Mouse (Mus musculus) frontal cortex, postnatal 14 days (tissue): ENCODE measurements around the gene Bpifb4.

ENCODE experiments used
- DNase-seq, 2 experiments: peaks; one replicate each; pipeline ENCODE4 v3.0.0; 2022; ENCODE audit warnings: low spot score in 2 of 2

Gene Bpifb4

DNA sequence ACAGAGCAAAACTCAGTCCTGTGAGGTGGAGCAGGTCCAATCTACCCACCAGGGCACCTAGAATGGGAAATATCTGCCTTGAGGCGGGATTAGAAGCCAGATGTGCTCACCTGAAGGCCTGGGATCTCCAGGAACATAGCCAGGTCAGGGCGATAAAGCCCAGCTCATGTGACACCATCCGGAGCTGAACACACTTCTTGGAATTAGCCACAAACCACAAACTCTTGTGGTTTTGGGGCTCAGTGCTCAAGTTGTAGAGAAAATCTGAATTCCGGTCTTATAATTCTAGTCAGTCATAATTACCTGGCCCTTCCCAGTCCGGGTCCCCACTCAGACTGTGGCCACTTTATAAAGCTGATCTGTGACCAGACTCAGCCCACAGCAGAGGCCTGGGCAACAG is at the start of gene Bpifb4:
Gene Bpifb4 (plus strand): TSS at position 370 of the 400 bp plus-strand sequence.
- DNase-seq = no peak

DNA sequence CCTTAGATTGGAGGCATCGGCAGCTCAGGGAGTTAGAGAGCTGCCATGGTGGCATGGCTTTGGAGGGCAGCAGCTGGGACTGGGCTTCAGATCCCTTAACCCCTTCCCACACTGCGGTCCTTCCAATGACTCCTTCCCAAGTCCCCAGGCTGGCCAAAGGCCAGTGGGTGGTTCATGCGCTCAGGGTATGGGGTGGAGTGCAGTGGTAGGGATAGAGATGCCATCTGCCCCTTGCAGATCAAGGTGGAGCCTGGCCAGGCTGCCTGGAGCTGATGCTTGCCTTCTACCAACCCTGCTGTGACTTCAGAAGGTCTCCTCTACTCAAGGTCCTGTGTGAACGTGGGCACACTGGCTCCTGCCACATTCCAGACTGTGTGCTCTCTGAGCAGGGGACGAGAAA is 38.9 kb upstream of the Bpifb4 start:
- DNase-seq = no peak

DNA sequence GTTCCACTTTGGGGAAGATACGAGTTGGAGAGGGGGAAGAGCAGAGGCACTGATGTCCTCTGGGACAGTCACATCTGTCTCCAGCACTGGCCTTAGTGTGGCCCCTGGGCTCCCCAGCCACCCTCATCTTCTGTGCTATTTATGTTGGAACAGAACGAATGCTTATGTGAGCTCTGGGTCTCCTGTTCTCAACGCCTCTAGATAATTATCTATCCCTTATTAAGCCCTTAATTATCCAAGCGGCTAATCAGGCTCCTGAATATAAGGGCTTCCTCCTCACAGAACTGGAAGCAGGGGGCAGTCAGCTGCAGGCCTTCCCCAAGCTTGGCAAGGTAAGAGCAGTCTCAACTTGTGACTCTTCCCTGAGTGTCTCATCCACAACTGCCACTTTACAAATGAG is 37.9 kb upstream of the Bpifb4 start, which contains the start of gene Bpifb6:
Gene Bpifb6 (plus strand): TSS at position 301 of the 400 bp plus-strand sequence.
- no peak for DNase-seq

DNA sequence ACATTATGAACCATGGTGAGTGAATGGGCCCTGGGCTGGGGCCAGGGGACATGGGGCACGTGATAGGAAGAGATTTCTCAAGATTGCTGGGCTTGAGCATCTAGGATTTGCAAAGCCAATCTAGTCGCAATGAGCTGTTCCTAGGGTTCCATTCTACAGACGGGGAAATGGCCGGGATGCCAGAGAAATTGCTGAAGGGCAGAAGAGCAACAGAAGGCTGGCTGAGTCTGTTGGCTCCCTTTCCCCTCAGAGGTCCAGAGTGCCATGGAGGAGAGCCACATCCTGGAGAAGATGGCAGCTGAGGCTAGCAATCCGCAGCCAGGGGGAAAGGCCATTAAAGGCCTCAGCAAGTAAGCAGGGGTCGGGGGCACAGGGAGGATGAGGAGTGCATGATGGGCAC is 35.3 kb upstream of the Bpifb4 start:
- DNase-seq = no peak

DNA sequence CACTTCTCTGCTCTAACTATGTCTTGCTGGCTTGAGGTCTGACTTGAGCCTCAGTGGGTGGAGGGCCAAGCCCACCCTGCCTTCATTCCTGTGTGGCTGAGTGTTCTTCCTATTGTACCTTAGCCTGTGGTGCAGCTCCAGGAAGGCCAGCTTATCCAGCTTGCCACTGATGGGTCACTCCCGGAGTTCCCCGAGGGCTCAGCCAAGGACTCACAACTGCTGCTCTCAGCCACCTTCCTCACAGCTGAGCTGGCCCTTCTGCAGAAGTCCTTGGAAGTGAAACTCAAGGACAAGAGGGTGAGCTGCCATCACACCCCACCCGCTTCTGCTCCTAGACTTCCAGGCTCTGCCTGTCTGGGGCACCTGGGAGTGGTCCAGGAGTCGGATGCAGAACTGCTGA is 31.4 kb upstream of the Bpifb4 start:
- DNase-seq = no peak

DNA sequence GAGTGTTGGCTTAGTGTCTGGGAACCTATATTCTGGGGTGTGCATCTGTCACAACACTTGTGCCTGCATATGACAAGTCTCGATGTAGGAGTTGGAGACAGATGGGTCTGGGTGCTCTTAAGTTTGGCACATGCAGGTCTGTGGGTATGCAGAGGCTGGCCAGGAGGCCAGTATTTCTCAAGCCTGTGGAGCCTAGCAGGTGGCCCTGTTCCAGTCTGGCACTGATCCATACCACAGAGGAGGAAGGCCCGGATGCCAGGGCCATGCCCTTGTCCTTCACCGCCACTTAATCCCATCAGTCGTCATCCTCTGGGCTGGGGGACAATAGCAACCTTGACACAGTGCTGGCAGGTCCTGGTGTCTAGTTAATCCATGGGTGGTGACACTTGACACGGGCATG is 23.9 kb upstream of the Bpifb4 start:
- no peak for DNase-seq

DNA sequence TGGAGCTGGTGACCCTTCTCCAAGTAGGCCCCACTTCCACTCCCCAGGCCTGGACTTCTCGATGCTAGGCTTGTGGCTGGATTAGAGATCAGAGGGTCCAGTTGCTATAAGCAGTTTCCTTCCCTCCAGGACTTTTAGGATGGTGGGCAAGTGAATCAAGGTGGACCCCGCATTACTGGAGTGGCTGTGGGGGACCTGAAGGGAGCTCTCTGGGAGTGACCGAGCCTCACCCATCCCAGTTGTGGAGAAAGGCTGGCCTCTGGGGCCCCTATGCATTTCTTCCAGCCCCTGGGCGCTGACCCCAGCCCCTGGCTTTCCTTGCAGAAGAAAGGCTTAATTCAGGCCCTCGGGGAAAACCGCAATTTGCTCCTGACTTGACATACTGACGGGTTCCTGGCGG is 20.1 kb upstream of the Bpifb4 start, which contains the start of gene Bpifb3:
Gene Bpifb3 (plus strand): TSS at position 301 of the 400 bp plus-strand sequence.
- no peak for DNase-seq

DNA sequence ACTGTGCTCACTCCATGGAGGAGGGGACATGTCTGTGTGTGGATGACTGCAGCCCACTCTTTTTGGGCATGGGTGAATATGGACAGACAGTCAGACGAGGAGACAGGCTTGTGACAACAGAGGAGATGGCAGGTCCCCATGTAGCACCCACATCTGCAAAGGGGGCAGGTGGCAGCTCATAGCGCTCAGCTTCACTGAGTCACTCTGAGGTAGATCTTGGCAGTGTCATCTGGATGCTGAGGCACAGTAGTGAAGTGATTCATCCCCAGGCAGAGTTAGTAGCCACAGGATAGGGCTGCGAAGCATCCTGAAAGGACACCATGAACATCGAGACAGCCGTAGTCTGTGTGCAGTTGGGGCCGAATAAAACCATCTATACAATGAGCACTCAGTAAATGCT is 16.8 kb upstream of the Bpifb4 start:
- no peak for DNase-seq

DNA sequence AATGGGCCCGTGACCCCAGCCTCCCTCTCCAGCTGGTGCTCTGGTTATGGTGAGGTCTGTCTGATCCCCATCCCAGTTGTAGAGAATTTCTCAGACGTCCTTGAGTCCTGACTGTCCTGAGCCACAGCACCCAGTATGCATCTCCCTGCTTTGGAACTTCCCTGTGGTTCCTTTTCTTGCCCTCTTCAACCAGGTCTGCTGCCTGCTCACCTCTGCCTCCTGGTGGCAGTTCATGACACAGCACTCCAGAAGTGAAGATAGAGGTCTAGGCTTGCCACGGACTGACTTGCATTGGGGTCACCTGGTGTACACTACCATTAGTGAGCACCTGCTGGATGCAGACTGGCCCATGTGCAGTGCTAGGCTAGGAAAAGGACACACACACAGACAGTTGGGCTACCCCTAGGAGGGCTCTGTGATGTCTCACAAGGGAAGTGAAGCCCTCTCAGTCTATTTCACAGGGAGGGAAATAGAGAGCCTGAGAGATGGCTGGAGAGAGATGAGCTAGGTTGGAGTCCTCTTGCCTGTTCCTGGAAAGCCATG is 8.1 kb upstream of the Bpifb4 start:
- DNase-seq = peak in 1 of 2 experiments; percentile 52

DNA sequence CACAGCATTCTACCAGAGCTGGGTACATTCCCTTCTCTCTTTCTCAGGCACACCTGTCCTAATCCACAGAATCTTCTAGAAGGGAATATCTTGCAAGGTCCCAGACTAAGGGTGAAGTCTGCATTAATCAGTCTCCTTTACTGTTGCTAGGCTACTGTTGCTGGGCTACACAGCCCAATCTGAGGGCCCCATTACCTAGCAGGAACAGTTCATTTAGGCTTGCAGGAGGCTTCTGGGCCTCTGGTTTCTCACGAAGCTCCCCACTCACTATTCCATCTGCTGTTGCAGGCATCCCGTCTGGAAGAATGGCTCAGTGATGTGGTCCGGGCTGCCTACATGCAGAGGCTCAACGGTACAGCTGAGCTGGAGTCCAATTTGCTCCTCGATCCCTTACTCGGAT is 6.9 kb upstream of the Bpifb4 start:
- no peak for DNase-seq

DNA sequence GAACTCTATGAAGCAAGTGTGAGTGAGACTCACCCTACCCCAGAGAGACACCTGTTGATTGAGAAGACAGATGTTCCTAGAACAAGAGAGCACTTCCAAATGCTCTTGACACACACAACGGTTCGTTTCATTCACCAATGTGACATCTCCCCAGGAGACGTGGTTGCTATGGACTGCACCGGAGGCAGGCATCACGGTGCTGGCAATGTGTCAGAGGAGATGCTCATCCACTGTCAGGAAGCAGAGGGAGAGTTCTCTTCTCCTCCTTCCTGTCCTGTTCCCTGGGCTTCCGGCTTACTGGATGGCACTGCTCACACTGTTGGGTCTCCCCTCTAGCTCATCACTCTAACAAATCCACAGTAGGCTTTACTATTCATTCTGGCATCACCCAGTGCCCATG is 4.7 kb upstream of the Bpifb4 start:
- DNase-seq = no peak

DNA sequence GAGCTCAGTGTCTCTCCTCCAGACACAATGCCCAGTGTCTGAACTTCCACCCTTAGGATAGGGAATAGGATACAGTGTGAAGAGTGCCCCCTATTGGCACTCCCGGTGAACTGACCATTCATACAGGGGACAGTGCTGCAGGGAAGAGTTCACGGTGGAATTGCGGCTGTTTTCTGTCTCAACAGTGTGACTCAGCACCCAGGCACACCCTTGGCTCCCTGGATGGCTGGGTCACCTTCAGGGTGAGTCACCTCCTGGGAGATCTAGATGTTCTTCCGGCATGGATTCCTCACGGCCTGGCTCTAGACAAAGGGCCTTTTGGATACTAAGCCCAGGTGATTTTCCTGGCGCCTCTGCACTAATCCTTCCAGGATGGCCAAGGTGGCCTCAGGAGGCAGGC is 2.7 kb upstream of the Bpifb4 start:
- no peak for DNase-seq

DNA sequence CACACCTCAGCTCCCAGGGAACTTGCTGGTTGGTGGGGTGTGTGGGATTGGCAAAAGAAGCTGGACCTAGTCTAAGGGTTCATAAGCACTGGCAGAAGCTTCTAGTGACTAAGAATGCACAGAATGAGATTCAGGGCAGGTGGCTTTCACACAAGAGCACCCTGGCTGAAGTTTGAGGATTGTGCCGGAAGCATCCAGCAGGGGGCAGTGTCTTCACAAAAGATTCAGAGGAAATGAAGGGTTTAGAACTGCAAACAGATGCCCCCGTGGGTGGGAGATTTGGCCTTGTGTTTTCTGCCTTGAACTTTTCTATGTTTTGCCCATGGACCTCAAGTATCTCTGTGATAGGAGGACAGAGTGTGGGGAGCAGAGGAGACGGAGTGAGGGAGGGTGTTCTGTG is 5.5 kb downstream of the Bpifb4 start:
- DNase-seq = peak in 1 of 2 experiments; percentile 53

DNA sequence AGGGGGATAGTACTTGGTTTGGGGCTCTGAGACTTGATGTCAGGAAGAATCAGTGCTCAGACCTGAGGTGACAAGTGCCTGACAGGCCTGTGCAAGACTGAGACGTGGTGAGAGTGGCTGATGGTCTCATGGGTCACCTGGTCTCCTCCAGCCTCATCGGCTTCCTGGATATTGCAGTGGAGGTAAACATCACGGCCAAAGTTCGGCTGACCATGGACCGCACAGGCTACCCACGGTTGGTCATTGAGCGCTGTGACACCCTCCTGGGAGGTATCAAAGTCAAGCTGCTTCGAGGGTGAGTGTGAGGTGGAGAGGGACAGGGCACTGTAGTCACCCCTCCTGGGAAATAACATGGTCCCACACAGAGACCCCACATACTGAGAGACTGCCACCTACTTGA is 6.6 kb downstream of the Bpifb4 start:
- DNase-seq = no peak

DNA sequence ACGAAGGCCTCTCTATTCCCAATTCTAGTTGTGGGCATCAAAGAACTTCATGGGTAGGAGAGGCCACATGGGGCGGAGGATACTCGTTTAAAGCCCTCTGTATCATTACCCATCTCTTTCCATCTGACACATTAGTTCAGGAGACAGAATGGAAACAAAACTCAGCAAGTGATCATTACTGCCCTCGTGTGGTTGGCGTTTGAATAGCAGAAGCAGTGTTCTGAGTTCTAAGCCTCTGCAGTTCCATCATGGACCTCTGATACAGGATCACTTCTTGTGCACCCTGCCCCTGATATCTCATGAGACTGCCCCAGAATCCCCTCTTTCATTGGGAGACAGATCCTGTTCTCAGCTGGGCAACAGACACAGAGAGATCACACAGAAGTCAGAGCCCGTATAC is 14.9 kb downstream of the Bpifb4 start:
- DNase-seq = peak in 1 of 2 experiments; percentile 66

DNA sequence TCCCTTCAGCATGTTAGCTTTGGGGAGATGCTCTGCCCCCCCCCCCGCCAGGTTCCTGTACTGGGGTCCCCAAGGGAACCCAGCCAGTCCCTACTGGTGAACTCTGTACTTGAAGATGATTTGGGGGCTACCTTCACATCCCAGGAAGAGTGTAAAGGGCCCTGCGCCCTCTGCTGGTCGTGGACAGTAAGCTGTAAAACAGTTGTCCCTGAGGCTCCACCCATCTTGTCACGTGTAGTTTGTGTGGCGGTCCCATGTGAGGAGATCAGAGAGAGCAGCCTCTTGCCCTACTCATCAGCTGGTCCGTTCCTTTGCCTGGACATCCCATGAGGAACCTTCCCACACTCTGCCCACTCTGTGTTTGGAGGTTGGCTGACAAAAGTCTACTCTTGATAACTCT is 15.8 kb downstream of the Bpifb4 start:
- DNase-seq = no peak

DNA sequence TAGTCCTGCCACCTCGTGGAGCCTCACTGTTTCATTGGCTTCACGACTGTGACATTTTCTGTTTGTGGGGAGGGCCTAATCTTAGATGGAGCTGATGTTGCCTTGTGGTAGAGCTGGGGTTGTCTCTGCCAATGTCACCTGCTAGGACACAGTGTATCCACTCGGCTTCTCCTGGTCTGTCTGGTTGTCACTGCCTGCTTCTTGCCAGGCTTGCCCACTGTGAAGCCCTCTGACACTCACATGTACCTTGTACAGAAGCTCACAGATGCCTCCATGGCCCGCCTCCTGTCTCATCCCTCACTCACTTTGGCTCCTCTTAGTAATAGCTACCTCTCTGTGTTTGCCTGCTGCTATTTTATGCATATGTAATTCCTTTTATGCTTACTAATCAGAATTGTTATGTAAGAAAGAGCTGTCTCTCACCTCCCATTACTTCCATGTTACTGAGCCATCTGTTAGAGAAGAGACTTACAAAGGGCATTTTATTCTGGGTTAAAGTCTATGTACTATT is 24.9 kb downstream of the Bpifb4 start:
- no peak for DNase-seq

DNA sequence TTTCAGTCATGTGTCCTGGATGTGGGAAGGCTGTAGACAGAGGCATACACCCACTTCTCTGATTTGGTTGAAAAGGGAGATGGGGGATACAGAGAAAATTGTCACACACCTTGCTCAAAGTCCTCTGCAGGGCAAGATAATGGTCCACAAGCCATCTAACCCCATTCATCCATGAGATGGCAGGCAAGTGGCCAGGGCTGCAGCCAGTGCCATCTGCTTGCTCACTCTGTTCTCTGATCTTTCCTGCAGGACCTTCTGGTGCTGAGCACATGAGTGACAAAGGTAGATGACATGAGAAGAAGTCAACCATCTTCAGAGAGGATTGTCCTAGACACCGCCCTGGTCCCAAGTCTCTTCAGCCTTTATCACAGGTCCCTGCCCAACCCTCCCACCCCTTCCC is 25.3 kb downstream of the Bpifb4 start:
- DNase-seq = no peak

DNA sequence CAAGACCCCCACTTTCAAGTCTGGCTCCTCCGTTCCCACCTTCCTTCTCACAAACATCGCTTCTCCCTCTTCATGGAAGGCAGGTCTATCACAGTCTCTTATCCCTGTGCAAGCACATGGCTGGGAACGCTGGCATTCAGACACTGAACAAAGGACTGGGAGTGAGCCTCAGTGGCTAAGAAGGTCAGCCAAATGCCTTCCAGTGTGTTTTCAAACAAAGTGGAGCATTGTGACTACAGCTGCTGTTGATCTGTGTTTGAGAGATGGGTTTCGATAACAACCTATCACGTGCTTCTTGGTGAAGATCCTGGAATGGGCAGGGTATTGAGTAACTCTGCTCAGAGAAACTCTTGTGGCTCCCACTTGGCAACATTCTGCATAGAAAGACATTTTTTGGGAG is 32.2 kb downstream of the Bpifb4 start:
- DNase-seq = no peak

DNA sequence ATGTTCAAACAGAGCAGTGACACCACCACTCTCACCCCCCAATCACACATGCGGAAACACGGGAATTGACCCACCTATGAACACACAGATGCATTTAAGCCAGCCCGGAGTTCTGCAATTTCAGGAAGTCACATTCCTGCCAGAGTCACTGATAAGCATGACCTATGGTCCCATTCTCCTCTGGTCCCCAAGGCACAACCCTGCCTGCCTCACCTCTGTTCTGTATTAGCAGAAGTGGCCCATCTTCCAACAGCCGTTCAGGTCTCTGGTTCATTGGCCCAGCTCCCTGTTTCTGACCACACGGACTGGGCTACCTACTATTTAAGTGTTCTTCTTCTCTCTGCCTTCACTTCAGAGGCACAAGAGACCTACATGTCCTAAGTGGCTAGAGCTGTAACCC is 36.6 kb downstream of the Bpifb4 start, which contains the start of gene Bpifa6:
Gene Bpifa6 (plus strand): TSS at position 364 of the 400 bp plus-strand sequence.
- no peak for DNase-seq

DNA sequence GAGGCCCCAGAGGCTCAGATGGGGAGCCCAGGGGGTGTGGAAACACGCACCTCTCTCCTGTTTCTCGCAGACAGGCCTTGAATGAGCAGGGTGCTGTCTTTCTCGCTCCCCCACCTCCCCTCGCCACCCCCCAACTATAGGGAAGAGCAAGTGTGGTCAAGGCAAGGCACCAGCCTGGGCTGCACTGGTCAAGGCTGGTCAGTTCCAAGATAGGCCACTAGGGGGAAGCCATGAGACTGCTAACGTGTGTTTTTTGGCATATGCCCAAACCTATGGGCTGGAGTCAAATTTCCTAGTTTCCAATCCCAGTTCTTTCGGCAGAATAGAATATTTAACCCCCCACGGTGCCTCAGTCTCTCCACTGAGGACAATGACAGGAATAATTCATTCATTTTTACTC is 57.8 kb downstream of the Bpifb4 start:
- DNase-seq = peak; percentile 11 to 51

DNA sequence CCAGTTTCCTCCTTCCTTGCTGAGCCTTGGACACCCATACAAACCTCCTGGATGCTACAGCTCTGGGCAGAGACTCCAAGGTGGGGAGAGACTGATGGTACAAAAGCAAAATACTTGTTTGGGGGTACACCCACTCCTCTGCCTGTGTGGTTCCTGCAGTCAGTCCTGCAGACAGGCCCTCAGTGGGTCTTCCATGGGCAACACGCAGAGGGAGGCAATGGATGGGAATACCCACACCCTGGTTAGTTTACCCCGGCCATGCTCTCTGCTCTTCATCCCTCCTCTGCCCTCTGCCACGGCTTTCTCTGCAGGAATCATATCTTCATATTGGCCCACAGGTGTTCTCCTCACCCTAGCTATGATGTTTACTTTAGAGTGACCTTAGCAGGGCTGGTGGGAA is 62.5 kb downstream of the Bpifb4 start:
- no peak for DNase-seq

DNA sequence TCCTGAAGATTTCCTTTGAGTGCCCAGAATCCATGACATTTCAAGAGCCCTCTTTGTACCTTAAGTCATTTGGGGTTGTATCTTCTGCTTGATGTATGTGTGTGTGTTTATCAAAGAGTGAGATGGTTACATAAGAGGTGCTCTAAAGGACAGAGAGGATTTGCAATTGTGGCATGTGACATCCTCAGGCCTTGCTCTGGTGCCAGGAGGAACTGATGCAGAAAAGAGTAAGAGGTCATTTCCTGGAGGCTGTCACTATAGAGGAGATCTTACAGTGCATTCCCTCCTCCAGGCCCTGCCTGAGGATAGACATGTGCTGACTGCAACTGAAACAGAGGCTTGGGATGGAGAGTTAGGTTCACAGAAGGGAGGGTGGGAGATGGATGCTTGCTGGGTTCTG is 63.0 kb downstream of the Bpifb4 start:
- DNase-seq = no peak

DNA sequence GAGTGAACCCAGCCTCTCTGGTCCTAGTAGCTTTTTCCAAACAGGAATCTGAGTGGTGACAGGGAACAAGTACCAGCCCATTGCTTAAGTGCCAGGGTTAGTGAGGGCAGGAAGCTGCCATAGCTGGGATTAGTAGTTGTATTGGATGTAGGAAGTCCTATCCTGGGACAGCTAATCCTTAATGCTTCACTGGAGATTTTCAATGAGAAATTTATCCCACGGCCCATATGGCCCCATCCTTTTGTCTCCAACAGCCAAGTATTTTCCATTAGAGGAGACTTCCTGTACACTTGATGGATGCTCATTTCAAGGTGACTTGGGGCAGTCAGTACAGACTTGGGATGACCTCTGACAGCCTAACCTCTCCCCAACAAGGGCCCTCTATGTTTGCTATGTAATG is 66.4 kb downstream of the Bpifb4 start:
- no peak for DNase-seq
